Mouse (Mus musculus) cerebellum, adult 2 months (tissue): ENCODE measurements at regions not wholly inside any gene's neighbourhood (a gene's known extent, or its start where the extent isn't known, plus 50 kb on each side); places are given as distances from the start of the nearest gene placed in this dataset.

Experiments used
- CTCF ChIP-seq: fragments of 200-500 bp; IDR thresholded peaks from 2 replicates; pipeline ENCODE4 v1.5.1; 2011; ENCODE audit warnings: low read depth, mild to moderate bottlenecking, control low read depth, low read length, moderate library complexity, borderline replicate concordance; ENCODE audit not compliant: insufficient read depth
- POLR2A ChIP-seq: fragments of 200-500 bp; IDR thresholded peaks from 2 replicates; pipeline ENCODE4 v1.6.1; 2011; ENCODE audit warnings: low read length, control low read depth, borderline replicate concordance; ENCODE audit not compliant: insufficient read depth

DNA sequence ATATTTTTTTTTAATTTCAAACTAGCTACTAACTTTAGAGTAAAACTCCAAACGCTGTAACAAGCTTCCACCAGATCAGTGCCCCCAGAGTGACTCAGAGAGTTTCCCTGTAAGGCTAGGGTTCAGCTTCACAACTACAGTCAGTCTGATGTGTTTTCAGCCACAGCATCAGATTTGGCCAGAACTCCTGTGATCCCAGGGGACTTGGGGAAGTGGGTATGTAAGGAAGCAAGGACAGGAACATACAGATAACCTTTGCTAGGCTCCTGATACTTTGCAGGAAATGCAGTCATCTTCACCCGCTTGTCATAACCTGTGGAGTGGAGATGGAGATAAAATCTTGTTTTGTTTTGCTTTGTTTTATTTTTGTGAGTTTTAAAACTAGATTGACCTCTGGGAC, 517.5 kb upstream of the A1bg start:
- TF ChIP-seq CTCF, result no peak
- TF ChIP-seq POLR2A, result no peak
